Mouse (Mus musculus) cortical plate, adult 2 months (tissue): Measurements from ENCODE around the gene Gtf2a1l. TPM values are rescaled to one million over a fixed set of nuclear protein-coding genes. Genes with fewer than 3 reads are reported as not detected.
A peak's percentile ranks its signal among the peaks of the same experiment; 100 is the strongest.

ENCODE experiments used
- H3K27ac ChIP-seq: fragments of 200-500 bp; 2 replicates; pipeline ENCODE4 v1.5.1; 2012; ENCODE audit warnings: low read length, control low read depth, inconsistent platforms; ENCODE audit not compliant: insufficient read depth
- H3K4me1 ChIP-seq: fragments of 200-500 bp; 2 replicates; pipeline ENCODE4 v1.6.1; 2011; ENCODE audit warnings: low read length; ENCODE audit not compliant: control insufficient read depth, insufficient read depth
- H3K4me3 ChIP-seq: fragments of 200-500 bp; 2 replicates; pipeline ENCODE4 v1.5.1; 2011; ENCODE audit warnings: mild to moderate bottlenecking, low read length, control low read depth; ENCODE audit not compliant: insufficient read depth
- CTCF ChIP-seq: fragments of 200-500 bp; IDR thresholded peaks from 2 replicates; pipeline ENCODE4 v1.5.1; 2011; ENCODE audit warnings: mild to moderate bottlenecking, control low read depth, low read length; ENCODE audit not compliant: insufficient read depth; ENCODE audit errors: extremely low read depth
- POLR2A ChIP-seq: fragments of 200-500 bp; IDR thresholded peaks from 2 replicates; pipeline ENCODE4 v1.6.1; 2011; ENCODE audit warnings: mild to moderate bottlenecking, low read length, control low read depth; ENCODE audit not compliant: insufficient read depth; ENCODE audit errors: extremely low read depth
- polyA plus RNA-seq: library from polyadenylated mRNA; depleted of rRNA; stranded (reverse); fragments of >200 nt; gene quantifications from 2 replicates; pipeline ENCODE4 v1.2.3, GENCODE M21; 2012

The Gtf2a1l gene
- polyA plus RNA-seq, 1 experiment, result 0.40 TPM

DNA sequence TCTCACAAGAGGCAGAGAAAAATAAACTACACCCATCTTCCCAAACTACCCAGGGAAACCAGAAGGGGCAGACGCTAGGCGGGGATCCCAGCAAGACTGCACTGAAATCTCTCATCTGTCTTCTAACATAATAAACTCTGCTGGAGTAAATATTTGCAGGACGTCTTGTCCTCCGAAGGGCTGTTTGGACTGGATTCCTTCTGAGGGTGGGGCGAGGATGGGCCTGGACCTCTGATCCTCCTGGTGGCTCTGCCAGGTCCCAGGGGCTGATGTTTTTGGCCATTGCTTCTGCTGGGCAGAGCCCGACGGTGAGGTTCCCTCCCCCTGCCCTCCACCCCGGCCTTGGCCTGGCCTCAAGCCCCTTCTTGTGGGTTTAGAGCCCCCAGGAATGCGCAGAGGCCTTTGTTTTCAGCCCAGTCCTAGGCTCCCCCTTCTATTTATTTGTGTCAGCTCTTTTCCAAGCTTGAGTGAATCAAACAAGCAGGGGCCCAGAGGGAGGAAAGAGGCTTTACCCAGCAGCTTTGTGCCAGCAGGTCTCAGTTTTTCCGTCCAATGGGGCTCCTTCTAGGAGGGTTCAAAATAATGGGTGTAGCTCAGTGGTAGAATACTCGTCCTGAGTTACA lies 38.4 kb upstream of the Gtf2a1l start:
- Histone ChIP-seq H3K27ac (no peak overlapping the region), H3K4me3 (no peak overlapping the region), H3K4me1 (no peaks in the 10 kb centered on the region)
- TF ChIP-seq POLR2A, result no peak
- no peak for TF ChIP-seq CTCF

DNA sequence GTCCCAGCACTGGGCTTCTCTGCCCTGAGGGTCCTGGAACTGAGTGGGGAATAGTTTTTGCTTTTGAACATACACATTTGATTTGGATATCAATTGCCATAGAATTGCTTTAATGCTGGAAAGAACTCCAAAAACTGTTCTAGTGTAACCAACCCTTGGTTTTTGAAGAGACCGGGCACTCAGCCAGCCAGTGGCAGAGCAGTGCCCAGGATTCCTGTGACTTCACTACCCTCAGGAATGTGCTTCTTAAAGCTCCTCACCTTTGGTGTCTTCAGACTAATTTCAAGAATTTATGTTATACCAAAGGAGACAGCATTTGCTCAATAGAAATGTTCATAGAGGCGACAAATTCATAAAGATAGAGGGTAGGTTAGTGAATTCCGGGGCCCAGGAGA lies 37.9 kb upstream of the Gtf2a1l start:
- Histone ChIP-seq H3K27ac (no peak overlapping the region), H3K4me1 (no peaks in the 10 kb centered on the region), H3K4me3 (no peak overlapping the region)
- TF ChIP-seq CTCF, result no peak
- no peak for TF ChIP-seq POLR2A

DNA sequence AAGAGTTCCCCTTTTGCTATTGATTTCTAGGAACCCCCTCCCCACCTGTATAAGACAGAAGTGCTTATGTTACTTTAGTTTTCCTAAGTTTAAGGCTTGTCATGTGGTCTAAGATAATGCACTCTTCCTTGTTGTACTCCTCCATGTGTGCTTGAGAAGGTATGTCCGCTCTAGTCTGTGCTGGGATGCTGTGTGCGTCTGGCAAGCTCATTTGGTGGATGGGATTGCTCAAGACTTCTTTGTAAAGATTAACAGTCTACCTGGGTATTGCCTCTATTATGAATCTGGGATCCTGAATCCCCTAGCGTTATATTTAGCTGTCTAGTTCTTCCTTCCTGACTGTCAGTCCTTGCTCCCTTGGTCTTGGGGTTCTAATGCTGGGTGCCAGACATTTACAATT lies 35.8 kb upstream of the Gtf2a1l start:
- 0 out of 2 replicates have a peak, but pooled peaks cover 4% of the 10 kb centered on the region for H3K4me1 ChIP-seq
- no peak for TF ChIP-seq CTCF
- TF ChIP-seq POLR2A, result no peak
- H3K4me3 ChIP-seq, result no peak overlapping the region
- no peak overlapping the region for H3K27ac ChIP-seq

DNA sequence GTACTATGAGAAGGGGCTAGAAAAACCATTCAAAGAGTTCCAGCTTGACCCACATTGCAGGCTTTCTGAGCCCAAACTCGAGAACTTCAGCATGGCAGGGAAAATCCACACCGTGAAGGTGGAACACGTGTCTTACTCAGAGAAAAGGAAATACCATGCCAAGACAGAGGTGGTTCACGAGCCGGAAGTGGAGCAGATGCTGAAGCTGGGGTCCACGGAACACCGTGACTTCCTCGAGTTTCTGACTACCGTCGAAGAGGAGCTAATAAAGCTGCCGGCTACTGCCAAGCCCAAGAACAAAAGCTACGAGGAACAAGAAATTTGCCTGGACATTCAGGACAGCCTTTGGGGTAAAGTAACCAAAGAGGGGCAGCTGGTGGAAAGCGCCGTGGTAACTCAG lies 32.4 kb upstream of the Gtf2a1l start:
- no peak overlapping the region for H3K27ac ChIP-seq
- H3K4me3 ChIP-seq, result no peak overlapping the region
- TF ChIP-seq POLR2A (no peak), CTCF (no peak)
- H3K4me1 ChIP-seq, result 0 out of 2 replicates have a peak, but pooled peaks cover 4% of the 10 kb centered on the region

DNA sequence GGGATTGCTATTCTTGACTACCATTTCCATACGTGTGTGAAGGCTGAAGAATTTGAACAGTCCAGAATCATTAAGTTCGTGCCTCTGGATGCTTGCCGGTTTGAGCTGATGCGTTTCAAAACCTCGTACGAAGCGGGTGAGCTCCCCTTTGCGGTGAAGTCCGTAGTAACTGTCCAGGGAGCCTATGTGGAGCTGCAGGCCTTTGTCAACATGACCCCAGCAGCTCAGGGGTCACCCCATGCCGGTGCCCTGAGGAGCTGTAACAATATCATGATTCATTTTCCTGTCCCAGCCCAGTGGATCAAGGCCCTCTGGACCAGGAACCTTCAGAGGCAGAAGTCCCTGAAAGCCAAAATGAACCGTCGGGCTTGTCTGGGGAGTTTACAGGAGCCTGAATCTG lies 31.9 kb upstream of the Gtf2a1l start:
- Histone ChIP-seq H3K4me1 (0 out of 2 replicates have a peak, but pooled peaks cover 4% of the 10 kb centered on the region), H3K27ac (no peak overlapping the region), H3K4me3 (peak overlapping the region; percentile 6; the same call in 1 of the 2 replicates)
- TF ChIP-seq POLR2A, result no peak
- no peak for TF ChIP-seq CTCF

DNA sequence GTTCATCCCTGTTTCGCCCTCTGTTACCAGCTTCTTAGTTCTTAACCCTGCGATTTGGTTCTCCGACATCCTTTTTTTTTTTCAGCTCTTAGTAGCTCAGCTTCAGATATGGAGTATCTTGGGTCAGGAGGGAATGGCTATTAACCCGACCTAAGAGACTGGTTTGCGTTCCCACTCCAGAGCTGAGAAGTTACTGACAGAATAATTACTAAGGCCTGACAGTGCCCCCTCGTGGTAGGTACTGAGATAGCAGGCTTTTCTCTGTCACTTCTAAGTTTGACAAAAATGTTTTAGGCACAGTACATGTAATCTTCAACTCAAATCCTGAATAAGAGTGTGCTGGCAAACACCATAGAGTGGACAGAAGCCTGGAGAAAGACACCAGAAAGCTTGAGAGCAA lies 27.4 kb upstream of the Gtf2a1l start:
- Histone ChIP-seq H3K4me1 (0 out of 2 replicates have a peak, but pooled peaks cover 4% of the 10 kb centered on the region), H3K27ac (no peak overlapping the region)
- TF ChIP-seq POLR2A, result no peak
- peak; percentile 75 for TF ChIP-seq CTCF

DNA sequence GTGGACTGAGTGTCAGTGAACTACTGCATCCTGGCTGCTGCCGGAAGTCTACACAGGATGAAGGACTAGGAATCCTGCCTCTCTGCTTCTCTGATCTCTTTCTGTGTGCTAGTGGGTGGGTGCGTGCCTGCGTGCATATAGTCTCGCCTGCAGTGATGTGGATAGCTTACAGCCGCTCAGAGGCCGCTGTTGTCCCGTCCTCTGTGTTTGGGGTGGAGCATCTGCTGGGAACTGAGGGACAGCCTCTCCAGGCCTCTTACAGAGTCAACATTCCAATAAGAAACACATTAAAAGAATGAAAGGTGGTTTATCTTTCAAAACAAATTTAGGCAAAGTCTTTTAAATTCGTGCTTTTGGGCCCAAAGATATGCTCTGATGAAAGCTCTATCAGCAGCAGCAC lies 26.6 kb upstream of the Gtf2a1l start:
- no peak for TF ChIP-seq CTCF
- no peak for TF ChIP-seq POLR2A
- Histone ChIP-seq H3K4me1 (0 out of 2 replicates have a peak, but pooled peaks cover 2% of the 10 kb centered on the region), H3K4me3 (no peak overlapping the region), H3K27ac (no peak overlapping the region)

More for the DNA sequence above, 27.4 kb upstream of the Gtf2a1l start:
- no peak overlapping the region for H3K4me3 ChIP-seq

DNA sequence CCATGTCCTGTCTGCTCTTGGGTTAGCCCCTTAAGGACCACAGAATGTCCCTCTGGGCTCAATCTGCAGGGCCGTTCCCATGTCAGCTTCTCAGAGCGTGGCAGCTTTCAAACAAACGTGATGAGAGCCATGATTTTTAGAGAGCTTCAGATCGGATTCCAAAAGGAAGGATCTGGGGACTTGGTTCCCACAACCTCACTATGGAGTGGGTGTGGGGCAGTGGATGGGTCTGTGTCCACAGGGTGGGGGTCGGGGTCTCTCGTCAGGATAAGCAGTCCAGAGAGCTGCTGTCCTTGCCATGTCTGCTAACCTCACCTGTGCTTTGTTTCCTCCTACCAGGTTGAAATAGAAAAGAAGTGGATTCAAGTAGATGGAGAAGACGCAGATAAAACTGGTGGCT lies 23.6 kb upstream of the Gtf2a1l start:
- TF ChIP-seq CTCF, result no peak
- no peak for TF ChIP-seq POLR2A
- Histone ChIP-seq H3K4me1 (no peaks in the 10 kb centered on the region), H3K27ac (no peak overlapping the region), H3K4me3 (no peak overlapping the region)

DNA sequence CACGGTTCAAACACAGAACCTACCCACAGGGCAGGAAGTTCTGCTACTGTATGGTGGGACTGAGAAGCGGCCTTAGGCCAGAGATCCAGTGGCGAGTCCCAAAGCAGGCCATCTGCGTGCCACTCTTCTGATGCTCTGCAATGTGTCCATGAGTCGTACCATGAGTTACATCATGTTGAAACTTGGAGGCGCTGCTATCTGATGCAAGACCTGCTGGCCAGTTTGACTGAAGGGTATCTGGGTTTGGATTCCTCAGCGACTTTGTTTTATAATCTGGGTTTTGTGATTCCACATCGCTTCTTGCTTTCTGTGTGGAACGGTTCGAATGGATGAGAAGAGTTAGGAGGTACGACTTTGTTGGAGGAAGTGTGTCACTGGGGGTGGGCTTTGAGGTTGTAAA lies 23.2 kb upstream of the Gtf2a1l start:
- no peaks in the 10 kb centered on the region for H3K4me1 ChIP-seq

DNA sequence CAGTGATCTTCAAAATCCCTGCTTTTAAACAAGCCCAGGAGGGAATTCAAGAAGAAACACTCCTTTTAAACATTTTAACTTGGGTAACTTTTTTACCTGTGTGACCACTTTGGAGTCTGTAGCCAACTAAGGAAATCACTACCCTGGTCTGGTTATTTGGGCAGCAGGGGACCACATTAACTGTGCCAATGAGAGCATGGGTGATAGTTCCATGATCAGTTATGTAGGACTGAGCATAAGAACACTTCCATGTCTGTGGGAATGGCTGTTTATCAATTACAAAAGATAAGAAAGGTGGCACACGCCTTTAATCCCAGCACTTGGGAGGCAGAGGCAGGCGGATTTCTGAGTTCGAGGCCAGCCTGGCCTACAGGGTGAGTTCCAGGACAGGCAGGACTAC lies 21.3 kb upstream of the Gtf2a1l start:
- TF ChIP-seq CTCF, result no peak
- no peak for TF ChIP-seq POLR2A
- Histone ChIP-seq H3K4me3 (no peak overlapping the region), H3K4me1 (no peaks in the 10 kb centered on the region), H3K27ac (no peak overlapping the region)

More for the DNA sequence above, 23.2 kb upstream of the Gtf2a1l start:
- H3K27ac ChIP-seq, result no peak overlapping the region
- TF ChIP-seq CTCF (no peak), POLR2A (no peak)
- no peak overlapping the region for H3K4me3 ChIP-seq
